Mouse (Mus musculus): ENCODE results near the gene Hs6st3.

Gene Hs6st3

DNA sequence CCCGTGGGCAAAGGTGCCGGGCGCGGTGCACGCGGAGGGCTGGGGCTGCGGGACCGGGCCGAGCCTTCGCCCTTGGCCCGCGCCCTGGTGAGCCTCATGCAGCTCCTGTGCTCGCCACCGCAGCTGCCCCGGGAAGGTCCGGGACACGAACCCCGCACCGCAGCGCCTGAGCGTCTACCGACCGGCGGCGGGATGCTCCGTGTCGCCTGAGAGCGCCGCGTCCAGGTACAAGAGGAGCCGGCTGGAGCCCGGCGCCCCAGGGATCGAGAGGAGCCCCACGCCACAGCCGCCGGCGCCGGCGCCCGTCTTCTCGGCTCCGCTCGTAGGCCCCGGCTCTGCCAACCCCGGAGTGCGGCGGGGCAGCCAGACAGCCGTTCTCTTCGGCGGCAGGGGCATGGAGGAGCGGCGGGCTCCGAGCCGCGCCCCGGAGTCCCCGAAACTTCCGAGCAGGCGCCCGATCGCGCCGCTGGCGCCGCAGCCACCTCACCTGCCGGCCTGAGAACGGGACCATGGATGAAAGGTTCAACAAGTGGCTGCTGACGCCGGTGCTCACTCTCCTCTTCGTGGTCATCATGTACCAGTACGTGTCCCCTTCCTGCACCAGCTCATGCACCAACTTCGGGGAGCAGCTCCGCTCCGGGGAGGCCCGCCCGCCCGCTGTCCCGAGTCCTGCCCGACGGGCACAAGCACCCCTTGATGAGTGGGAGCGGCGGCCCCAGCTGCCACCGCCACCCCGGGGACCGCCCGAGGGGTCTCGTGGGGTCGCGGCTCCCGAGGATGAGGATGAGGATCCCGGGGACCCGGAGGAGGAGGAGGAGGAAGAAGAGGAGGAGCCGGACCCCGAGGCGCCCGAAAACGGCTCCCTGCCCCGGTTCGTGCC, at the start of gene Hs6st3:
TSS of gene Hs6st3 (plus strand) at position 436 of the 880 bp plus-strand sequence.
- DNase-seq (ENCODE audit: low read depth, low spot score): no peak

DNA sequence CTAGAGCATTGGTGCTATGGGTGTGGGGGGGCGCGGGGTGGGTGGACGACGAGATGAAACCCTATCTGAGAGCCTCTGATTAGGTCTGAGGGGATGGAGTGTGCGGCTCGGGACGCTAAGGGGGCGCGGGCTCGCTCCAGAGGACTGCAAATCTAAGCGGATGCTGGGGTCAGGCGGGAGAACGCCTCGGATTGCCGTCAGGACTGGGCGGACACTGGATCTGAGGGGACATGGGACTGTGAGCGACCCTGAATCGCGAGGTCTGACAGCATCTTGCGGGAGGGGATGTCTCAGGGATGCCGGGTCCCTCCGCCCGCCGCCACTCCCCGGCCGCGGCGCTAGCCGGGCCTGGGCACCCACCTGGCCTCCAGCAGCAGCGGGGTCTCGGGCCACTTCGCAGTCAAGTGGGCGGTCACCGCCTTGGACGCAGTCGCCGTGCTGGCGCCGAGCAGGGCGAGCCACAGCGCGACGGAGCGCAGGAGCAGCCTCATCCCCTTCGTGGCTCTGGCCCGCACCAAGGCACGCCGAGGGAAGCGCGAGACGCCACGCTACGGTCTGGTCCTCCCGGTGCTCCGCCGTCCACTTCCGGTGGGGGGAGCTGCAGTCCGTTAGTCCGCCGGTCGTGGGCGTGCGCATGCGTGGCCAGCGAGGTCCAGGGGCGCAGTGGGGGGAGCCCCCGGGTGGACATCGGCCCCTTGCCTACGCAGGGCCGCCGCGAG, 39.1 kb upstream of the Hs6st3 start, which contains the start of gene Uggt2:
TSS of gene Uggt2 (minus strand) at position 580 of the 719 bp plus-strand sequence.
- DNase-seq (ENCODE audit: low read depth, low spot score): peak; percentile 73

GRCm38 (mm10) chr14:119099570-119099891, 38.6 kb upstream of the Hs6st3 start:
- DNase-seq (ENCODE audit: low read depth, low spot score): no peak

- no peak for DNase-seq (ENCODE audit: low read depth, low spot score)
Measured at GRCm38 (mm10) chr14:119107591-119107990, 30.6 kb upstream of the Hs6st3 start.

- no peak for DNase-seq (ENCODE audit: low read depth, low spot score)
Measured at GRCm38 (mm10) chr14:119108776-119109301, 29.3 kb upstream of the Hs6st3 start.

DNA sequence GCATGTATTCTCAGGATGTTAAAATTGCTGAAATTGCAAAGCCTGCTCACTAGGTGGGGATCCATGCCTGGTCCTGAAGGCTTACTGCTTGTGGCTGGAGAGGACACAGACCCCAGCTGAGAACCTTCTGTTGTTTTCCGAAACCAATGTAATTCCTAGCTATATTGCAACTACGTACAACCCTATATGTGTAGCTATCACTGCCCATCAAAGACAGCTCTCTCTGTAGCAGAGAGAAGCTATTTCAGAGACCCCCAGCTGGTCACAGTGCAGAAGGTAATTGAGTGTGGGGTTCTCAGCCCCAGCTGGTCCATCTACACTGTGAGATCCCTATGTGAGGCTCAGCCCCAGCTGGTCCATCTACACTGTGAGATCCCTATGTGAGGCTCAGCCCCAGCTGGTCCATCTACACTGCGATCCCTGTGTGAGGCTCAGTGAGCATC, 28.3 kb upstream of the Hs6st3 start:
- no peak for DNase-seq (ENCODE audit: low read depth, low spot score)

GRCm38 (mm10) chr14:119112558-119112957, 25.6 kb upstream of the Hs6st3 start:
- no peak for DNase-seq (ENCODE audit: low read depth, low spot score)

DNA sequence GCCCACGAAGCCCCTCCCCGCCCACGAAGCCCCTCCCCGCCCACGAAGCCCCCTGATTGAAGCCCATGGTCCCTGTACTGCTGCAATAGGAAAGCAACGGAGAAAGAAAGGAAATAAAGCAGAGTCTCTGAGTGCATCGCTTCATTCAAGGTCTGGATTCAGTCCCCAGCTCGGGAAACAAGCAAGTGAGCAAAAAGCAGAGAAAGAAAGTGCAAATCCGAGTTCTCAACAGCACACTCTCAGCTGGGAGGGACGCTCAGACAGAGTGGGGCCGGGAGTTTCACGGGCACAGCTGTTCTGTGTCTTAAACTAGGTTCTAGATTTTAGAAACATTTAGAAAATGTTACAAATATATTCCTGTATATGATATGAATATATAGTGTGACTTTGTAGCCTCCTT, 14.6 kb upstream of the Hs6st3 start:
- no peak for DNase-seq (ENCODE audit: low read depth, low spot score)

- DNase-seq (ENCODE audit: low read depth, low spot score): no peak
Measured at GRCm38 (mm10) chr14:119124061-119124460, 14.1 kb upstream of the Hs6st3 start.

DNA sequence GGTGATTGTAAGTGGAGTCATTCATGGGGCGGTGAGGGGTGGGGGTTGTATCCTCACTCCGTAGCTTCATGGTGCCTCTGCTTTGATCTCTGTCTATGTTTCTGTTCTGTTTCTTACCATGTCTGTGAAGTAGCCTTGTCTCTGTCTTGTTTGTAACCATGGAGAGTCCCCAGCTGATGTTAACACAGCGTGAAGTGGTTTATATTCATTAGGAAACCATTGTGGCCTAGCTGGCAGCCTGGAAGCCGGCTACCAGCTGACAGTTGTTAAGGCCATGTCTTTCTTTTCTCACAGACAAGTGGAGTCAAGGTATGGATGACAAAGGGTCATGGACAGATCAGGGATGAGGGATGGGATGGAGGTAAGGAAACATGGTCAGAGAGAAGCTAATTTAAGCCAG, 12.3 kb upstream of the Hs6st3 start:
- no peak for DNase-seq (ENCODE audit: low read depth, low spot score)

DNA sequence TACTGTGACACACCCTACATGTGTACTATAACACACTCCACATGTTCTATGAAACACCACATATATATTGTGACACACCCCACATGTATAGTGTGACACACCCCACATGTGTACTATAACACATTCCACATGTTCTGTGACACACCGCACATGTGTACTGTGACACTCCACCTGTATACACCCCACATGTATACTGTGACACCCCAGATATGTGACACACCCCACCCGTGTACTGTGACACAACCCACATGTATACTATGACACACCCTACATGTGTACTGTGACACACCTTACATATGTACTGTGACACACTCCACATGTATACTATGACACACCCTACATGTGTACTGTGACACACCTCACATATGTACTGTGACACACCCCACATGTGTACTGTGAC, 10.8 kb upstream of the Hs6st3 start:
- no peak for DNase-seq (ENCODE audit: low read depth, low spot score)

DNA sequence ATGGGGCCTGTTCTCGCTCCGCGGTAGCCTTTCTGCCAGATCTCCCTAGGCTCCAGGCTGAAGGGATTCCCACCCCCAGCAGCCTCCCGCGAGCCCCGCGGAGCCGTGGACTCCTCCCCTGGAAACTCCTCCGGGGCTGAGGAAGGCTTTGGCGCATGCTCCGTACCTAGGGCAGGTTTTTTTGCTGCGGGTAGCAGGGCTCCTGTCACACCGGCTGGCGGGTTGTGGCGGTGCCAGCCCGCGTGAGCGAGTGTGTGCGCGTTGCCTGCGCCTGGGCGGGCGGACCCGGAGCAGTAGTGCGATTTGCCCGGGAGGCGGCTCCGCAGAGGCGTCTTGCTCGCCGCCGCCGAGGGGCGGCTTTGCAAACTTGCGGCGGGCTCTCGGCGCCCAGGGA, 632 bp upstream of the Hs6st3 start:
- DNase-seq (ENCODE audit: low read depth, low spot score): peak; percentile 11

DNA sequence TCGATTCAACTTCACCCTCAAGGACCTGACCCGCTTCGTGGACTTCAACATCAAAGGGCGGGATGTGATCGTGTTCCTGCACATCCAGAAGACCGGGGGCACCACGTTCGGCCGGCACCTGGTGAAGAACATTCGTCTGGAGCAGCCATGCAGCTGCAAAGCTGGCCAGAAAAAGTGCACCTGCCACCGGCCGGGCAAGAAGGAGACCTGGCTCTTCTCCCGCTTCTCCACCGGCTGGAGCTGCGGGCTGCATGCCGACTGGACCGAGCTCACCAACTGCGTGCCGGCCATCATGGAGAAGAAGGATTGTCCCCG, 602 bp downstream of the Hs6st3 start:
- DNase-seq (ENCODE audit: low read depth, low spot score): no peak

GRCm38 (mm10) chr14:119139381-119139950, 1.3 kb downstream of the Hs6st3 start:
- no peak for DNase-seq (ENCODE audit: low read depth, low spot score)

- no peak for DNase-seq (ENCODE audit: low read depth, low spot score)
Measured at GRCm38 (mm10) chr14:119153088-119153487, 14.9 kb downstream of the Hs6st3 start.

DNA sequence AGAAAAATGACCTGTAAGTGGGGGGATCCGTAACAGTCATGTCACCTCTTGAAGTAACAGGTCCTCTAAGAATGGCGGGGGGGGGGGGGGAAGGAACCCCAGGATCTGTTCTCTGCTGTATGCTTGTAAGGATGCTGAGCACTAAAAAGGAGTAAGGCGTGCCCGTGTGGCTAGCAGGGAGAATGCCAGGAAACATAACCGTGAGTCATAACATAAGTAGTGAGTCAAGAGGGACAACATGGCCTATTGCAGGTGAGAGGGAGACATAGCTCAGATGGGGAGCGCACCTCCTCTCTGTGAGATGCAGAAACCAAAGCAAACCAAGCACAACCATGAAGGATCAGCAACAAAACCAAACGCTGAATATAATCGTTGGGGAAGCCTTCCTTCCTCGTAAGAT, 55.8 kb downstream of the Hs6st3 start:
- no peak for DNase-seq (ENCODE audit: low read depth, low spot score)

GRCm38 (mm10) chr14:119203508-119203907, 65.4 kb downstream of the Hs6st3 start:
- DNase-seq (ENCODE audit: low read depth, low spot score): no peak

GRCm38 (mm10) chr14:119215576-119216309, 77.6 kb downstream of the Hs6st3 start:
- DNase-seq (ENCODE audit: low read depth, low spot score): peak; percentile 0

DNA sequence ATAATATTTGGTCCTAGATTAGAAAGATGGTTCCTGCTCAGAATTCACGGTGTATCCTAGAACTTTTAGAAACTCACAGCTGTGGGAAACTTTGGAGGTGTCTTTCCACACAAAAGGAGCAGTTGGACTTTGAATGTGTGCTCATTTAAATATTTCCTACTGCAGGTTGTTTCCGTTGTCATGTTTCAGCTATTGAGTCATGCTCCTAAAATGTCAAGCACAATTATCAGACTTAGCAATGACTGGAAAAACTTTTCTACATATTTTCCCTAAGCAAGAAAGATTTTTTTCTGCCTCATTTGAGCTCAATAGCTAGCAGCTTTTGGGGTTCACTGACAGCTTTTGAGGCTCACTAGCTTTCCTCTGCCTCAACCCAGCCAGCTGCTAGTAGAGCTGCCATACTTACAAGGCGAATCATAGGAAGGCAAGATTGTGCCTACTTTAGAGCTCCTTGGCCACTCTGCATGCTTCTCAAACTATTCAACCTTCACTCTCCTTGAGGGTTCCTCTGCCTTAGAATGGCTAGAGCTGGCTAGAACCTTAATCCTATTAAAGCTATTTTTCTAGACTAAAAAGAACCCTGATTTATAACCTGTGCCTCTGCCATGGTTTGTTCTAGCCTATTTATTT, 89.7 kb downstream of the Hs6st3 start:
- DNase-seq (ENCODE audit: low read depth, low spot score): no peak

DNA sequence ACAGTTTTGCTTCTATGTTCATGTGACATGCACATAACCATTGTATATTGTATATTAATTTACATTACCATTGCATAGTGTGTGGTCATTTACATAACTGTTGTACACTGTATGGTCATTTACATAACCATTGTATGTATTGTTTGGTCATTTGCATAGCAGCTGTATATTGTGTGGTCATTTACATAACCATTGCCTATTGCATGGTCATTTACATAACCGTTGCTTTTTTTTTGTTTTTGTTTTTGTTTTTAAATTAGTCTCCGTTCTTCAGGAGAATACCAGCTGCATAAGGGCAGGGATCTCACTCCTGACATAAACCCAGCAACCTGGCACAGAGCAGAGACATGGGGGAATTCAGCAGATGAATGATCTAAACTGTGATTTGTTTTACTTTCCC, 95.5 kb downstream of the Hs6st3 start:
- DNase-seq (ENCODE audit: low read depth, low spot score): no peak

DNA sequence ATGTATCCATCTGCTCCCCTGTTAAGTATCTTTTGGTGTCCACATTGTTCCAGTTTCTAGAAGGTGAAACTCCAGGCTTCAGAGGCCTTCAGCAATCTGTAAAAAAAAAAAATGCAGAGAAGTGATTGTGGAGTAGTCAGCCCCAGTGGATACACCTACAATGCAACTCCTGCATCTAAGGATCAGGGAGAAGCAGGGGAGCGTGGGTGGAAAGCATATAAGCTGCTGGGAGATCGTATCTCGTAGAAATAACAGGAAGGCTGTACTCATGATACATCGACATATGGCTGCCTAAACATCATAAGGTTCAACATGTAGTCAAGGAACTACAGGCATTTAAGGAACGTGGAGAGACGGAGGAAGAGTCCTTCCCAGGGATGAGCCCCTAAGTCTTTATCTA, 109.0 kb downstream of the Hs6st3 start:
- no peak for DNase-seq (ENCODE audit: low read depth, low spot score)

Measured in retina, adult 2 months (tissue).